Mouse (Mus musculus) megakaryocyte-erythroid progenitor cell, adult 5-6 weeks (primary cell): Measurements from ENCODE around the gene Wdr24. TPM values are rescaled to one million over a fixed set of nuclear protein-coding genes. Genes with fewer than 3 reads are reported as not detected.
"Not testable (repeated sequence)": the region's sequence is repeated elsewhere in the genome, so short reads cannot be mapped to it uniquely, and the experiment has no call there.

Source experiments
- ATAC-seq: replicated peaks from 2 replicates; pipeline ENCODE4 v1.8.0; 2016; ENCODE audit warnings: mild to moderate bottlenecking, inconsistent platforms; ENCODE audit not compliant: severe bottlenecking, poor library complexity, low FRiP score, low TSS enrichment
- total RNA-seq, 2 experiments: library from RNA; stranded (forward) in 1 of 2; stranded (reverse) in 1 of 2; fragments of 200-1000, 215-1000 nt in 1 of 2; fragments of >200 nt in 1 of 2; fragmentation: Nextera tagmentation in 1 of 2; gene quantifications; 2 replicates each; pipeline ENCODE4 v1.2.3; 2014 to 2017

Gene Wdr24
- total RNA-seq, 2 experiments from 2014 or later = 15.5 to 16.6 TPM

DNA sequence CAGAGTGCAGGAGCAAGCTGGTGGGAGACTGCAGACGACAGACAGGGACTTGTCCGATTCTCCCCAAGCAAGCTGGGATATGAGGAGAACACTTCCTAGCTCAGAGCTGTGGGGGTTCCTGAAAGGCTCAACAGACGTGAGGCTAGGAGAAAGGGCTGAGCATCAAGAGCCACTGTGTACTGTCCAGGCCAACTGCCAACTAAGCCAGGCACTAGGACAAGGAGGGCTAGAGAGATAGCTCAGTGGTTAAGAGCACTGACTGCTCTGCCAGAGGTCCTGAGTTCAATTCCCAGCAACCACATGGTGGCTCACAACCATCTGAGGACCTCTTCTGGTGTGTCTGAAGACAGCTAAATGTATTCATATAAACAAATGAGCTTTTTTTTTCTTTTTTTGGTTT, 19.1 kb downstream of the Wdr24 start:
- no peak for ATAC-seq

DNA sequence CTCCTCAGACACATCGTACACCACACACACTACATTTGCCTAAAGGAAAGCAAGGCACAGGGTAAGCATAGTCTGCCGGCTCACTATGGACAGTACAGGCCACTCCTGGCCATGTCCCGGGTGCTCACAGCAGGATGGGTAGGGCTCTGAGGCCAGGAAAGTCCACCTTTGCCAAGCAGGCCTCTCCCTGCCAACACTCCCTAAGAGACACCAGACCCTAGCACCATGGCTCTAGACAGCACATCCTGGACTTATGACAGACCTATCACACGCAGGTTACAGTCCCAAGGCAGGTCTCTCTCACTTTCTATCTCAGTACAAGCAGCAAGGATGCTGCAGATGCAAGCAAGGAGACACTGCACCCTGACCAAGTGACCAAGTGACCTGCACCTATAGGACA, 19.7 kb downstream of the Wdr24 start:
- ATAC-seq = no peak

DNA sequence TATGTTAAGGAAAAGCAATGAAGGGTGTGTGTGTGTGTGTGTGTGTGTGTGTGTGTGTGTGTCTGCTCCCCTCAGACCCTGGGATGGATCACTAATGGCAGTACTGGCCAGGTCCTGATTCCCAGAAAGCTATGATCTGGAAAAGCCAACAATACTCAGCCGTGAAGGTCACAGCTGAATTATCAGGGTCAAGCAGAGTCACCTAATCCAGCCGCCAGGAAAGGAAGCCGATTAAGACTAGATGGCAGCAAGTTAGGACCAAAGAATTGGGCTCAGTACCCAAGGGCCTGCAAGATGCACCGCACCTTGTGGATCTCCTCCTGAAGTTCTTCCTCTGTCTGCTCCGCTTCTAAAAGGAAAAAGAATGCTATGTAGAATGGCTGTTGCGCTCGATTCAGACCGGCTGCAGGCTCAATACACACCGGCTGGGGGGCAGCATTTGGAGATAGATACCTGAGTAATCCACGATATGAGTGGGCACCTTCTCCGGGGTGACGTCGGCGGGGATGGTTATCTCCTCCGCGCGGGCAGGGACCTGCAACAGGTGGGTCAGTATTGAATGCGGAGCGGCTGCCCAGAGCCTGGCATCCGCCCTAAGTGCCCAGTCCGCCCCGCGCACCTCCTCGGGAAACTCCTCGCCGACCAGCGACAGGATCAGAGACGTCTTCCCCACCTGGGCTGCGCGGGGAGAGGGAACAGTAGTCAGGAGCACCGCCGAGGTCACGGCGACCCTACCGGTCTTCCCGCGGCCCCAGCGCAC, 20.4 kb downstream of the Wdr24 start:
- 0 out of 2 replicates have a peak, but pooled peaks have one; percentile 11 for ATAC-seq

DNA sequence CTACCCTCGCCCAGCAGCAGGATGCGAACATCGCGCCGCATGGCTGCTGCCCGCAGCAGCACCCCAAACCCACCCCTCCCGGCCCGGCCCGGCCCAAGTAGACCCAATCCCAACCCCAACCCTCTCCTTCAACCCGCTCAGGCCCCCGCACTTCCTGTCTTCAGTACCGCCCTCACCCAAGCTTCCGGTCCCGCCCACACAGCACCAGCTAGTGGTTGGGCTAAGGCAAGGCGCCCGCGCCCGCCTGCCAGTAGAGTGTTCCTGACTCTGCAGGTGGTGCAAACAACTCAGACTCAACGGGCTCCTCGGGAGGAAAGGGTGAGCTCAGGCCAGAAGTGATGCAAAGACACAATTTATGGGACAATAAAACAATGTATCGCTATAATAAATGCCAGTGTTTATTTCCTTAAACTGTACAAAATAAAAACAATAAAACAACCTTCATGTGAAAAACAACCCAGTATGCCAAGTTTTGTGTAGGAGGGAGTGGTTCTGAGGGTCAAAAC, 21.0 kb downstream of the Wdr24 start, which contains the start of gene Rhot2:
TSS of gene Rhot2 (minus strand) at position 456 of the 506 bp plus-strand sequence.
- peak; percentile 90 for ATAC-seq

DNA sequence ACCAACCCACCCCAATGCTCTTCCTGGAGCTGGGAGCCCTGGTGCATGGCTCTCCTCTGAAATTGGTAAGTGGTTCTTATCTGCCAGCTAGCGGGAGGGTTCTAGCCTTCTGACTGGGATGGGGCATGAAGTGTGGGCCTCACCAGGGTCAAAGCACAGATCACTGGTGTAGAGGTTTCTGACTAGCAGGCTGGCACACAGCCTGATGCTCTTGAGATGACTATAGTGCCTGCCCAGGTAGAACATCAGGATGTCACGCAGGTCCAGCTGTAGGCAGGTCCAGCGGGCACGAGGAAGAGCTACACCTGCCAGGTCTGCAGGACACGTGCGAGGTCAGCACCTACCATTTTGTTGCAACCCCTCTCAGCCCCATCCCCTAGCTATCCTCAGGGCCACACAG, 36.8 kb downstream of the Wdr24 start:
- no peak for ATAC-seq

DNA sequence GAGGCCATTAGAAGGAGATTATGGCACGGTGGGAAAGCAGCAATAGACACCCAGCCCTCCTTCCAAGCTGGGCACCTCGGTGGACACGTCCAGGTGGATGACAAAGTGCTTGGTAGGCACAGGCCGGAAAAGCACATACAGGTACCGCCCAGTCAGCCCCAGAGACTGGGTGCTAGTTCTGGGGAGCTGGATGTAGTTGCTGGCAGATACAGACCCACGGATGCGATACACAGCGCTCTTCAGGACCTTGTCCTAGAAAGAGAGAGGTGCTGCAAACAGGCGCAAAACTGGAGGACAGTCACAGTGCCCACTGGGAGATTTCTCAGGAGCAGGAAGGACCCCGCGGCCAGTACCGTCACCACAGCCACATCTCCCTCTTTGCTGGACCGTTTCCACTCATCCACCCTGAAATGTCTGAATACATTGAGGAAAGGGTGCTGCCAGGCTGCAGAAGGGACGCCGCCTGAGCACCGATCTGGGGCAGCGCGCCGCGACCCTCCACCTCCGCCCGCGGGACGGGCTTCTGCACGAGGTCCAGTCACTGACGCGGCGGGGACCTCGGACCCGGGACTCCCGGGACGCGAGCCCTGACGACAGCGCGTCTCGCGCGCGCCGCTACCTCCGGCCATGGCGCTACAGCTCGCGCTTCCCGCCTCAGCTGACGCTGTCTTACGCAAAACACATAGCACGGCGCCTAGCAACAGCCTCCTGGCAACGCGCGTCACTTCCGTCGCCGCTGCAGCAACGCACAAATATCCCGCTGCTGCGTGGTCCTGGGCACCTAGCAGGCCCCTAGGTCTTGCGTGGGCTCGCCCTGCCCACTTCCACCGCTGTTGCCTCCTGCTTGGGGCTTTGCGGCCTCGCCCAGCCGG, 37.6 kb downstream of the Wdr24 start, which contains the start of gene Wdr90:
TSS of gene Wdr90 (minus strand) at position 670 of the 872 bp plus-strand sequence.
- ATAC-seq = peak; percentile 93

DNA sequence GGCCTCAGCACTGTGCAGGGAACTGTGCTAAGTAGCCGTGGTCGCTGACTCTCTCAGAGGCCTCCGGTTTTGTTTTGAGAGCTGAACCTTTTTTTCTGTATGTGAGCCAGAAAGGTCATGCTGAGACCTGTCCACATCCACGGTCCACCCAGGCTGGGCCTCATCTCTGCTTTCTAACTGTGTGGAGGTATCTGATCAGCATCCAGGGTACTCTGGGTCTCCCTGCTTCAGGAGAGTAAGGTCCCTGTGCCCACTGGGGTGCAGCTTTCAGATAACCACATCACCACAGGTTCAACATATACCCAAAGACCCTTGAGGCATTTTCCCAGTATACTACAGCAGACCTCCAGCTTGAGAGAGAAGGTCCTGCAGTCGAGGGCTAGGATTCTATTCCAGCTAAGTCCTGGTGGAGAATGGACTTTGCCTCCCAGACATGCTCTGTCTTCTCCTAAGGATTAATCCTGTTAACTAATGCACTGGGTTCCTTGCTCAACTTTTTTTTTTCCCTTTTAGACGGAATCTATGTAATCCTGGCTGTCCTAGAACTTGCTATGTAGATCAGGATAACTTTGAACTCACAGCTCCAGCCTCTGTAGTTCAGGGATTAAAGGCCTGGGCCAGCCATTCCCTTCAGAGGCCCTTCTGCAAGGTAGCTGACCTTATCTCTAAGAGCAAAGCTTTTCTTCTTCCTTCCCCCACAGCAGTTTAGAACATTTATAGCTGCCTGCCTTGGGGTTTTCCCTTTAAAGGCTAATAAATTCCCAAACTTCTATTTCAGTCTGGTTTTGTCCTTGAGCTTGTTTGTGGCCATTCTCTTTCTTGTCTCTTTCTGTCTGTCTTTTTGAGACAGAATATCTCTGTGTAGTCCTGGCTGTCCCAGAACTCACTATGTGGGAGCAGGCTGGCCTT, 38.5 kb downstream of the Wdr24 start:
- no peak for ATAC-seq

DNA sequence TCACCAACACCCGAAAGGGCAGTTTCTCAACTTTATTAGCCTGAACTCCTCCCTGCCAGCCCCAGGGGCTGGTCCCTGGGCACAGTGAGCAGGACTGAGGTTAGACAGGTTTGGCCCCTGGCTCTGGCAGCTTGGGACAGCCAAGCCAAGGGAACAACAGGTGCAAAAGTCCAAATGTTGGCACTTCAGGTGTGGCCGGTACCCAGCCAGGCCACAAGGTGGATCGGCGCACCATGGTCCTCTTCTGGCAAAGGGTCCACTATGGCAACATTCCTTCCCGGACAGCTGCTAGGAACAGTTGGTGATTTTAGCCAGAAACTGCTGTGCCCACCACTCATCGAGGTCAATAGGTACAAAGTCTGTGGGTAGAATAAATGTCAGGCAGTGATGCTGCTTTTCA, 40.3 kb downstream of the Wdr24 start:
- no peak for ATAC-seq

DNA sequence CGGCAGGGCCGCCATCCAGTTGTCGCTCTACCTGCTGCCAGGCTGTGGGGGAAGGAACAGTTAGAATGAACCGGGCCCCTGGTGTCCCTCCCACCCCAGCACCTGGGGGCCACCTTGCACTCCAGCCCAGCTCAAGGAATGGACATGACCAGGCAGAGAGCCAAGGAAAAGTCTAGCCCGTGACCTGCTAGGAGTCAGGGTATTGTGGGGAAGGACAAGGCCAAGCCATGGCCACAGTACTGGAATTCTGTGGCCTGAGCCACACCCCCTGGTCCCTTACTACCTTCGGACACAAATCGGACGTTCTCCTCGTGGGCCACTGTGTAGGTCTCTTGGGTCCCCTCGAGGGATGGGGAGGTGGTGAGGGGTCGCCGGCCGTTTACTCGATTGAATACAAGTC, 40.9 kb downstream of the Wdr24 start:
- ATAC-seq = no peak

DNA sequence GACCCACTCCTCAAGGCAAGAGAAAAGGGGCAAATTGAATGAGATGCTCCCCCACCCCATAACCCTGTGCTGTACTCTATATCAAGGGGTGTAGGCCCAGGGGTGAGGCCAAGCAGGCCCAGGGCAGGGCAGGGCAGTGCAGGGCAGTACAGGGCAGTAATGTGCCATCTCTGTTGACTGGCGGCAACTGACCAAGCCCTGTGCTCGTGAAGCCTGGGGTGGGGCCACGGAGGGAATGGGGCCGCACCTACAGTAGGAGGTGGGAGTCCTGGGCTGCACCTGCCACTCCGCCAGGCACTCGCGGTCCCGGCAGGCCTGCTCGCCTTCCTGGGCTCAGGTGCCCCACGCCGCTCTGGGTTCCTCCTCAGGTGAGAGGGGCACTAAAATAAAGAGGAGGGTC, 41.9 kb downstream of the Wdr24 start:
- no peak for ATAC-seq

DNA sequence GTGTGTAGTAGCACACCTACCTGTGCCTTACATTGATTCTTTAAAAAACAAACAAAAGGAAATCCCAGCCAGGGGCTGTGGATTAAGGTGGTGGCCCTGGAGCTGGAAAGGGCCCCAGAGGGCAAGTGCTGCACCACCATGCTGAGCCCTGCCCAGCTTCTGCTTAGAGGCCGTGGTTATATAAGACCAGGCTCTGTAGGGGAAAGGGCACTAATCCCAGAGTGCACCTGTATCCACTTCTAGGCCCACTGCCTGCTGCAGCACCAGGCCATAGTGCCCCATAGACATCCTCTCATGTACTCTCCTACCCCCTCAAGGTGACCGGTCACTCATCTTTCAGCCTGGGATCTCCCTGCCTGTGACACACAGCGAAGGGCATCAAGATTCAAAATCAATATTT, 42.7 kb downstream of the Wdr24 start:
- no peak for ATAC-seq

DNA sequence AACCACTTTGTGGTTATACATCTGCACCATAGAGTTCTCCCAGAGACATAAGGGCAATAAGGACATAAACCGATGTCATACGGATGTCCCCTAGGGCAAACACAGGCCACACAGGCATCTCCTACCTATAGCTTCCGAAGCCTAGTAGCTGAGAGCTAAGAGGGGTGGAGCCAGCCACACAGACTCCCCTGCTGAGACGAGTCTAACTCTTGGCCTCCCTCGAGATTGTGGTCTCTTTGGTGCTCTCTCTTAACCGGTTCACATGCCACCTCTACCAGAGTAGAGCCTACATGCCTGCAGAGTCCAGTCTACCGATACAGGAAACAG, 44.0 kb downstream of the Wdr24 start:
- peak; percentile 42; the same call in 1 of the 2 replicates for ATAC-seq

DNA sequence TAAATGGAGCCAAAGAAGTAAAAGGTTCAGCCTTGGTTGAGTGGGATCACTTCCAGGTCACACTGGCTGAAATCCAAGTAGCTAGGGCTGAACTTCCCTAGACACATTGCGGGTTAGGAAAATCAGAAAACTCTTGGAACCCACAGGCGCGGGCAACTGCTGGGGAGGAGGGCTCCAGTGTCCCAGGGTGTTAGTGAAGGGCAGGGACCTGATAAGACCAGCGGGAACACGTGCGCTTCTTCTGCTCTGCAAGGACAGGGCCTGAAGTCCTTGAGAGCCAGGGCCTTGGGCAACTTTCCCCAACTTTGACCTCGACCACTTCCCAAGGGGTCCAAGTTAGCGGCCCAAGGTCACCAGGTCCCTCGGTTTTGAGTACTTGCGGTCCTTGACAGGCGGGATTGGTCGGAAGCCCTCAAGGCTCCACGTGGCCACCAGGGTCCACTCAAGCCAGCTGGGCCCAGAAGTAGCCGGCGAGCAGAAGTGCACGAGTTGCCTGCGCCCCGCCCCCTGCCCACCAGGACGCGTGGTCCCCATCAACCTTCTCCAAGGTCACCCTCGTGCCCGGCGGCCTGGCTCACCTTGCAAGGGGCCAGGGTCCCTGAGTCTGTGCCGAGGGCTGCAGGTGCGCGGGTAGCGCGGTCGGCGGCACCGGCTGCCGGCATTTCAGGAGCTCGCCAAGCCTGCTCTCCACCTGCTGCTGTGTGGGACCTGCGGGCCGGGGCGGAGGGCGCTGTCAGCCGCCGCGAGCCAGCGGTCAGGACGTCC, 44.6 kb downstream of the Wdr24 start:
- no peak; the same call in 1 of the 2 replicates for ATAC-seq

DNA sequence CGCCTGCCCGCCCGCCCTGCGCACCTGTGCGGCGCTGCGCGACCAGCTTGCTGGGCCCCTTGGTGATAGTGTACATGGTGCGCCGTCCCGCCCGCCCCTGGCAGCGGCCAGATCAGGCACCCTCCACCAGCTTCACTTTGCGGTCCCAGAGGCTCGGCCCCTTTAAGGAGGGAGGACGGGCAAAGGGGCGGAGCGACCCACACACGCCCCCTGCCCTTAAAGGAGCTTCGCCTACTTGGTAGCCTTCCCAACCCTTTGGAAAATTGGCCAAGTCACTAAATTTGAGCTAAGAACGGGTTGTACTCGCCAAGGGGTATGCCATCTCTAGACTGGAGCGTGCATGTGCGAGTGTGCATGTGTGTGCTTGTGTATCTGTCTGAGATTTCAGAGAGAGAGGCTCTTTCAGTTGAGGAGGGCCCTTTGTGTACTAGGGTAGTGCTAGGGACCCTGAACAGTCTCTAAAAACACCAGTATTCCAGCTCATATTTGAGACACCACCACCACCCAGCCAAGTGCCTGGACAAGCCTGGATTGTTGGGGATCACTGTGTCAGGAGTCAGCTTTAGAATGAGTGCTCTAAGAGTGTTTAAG, 45.3 kb downstream of the Wdr24 start, which contains the start of gene Mcrip2:
TSS of gene Mcrip2 (minus strand) at position 164 of the 591 bp plus-strand sequence.
- peak; percentile 77 for ATAC-seq

DNA sequence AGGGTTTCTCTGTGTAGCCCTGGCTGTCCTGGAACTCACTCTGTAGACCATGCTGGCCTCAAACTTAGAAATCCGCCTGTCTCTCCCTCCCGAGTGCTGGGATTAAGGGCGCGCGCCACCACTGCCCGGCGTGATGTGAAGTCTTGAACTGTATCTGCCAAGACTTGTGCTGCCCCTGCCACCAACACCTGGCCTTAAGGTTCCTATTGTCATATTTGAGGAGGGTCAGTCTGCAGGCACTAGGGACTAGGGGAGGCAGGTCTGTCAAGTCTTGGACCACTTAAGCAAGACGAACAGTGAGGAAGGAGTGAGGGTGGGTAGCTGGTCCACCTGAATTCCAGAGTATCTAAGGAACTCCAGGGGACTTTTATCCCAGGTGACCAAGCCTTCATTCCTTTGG, 46.1 kb downstream of the Wdr24 start:
- ATAC-seq = no peak

DNA sequence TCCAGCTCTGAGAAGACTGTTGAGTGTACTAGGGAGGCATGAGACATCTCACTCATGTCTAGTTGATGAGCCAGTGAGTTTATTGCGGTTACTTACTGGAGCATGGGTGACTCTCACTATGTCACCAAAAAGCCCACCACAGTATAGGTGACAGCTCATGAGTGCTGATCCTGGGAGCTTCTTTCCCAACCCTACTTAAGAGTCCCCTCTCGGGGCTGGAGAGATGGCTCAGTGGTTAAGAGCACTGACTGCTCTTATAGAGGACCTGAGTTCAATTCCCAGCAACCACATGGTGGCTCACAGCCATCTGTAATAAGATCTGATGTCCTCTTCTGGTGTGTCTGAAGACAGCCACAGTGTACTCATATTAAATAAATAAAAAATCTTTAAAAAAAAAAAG, 46.5 kb downstream of the Wdr24 start:
- ATAC-seq = no peak

DNA sequence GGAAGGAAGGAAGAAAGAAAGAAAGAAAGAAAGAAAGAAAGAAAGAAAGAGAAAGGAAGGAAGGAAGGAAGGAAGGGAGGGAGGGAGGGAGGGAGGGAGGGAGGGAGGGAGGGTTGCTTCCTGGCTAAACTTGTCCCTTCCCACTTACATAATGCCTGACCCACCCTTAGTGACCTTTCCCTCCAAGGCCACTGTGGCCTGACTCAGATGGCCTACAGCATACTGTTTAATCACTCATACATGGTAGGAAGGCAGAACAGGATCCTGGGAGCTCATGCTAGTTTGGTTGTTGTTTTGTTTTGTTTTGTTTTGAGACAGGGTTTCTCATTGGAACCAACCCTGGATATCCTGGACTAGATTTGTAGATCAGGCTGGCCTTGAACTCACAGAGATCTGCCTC, 48.1 kb downstream of the Wdr24 start:
- ATAC-seq = not testable (repeated sequence)

DNA sequence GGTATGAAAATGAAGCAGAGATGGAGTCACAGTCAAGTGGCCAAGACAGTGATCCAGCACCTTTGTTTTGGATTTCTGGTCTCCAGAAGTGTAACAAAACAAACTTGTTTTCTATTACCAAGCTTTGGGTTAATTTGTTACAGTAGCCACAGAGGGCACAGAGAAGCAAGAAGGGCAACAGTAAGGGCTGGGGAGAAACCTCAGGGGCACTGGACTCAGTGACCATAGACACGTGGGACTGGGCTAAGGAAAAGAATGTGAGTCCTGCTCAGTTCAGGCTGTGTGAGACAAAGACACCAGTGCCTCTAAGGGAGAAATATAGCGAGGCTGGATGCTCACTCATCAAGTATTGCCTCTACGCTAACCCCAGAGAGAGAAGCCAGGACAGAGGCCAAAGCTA, 49.2 kb downstream of the Wdr24 start:
- no peak for ATAC-seq
